Mouse (Mus musculus): ENCODE measurements around the gene Gfod1. TPM values are rescaled to one million over a fixed set of nuclear protein-coding genes. Genes with fewer than 3 reads are reported as not detected.

The Gfod1 gene
- polyA plus RNA-seq, 1 experiment from 2014 or later: 0.67 TPM

- H3K4me3 ChIP-seq: no peak overlapping the region
Observed at GRCm38 (mm10) chr13:43296140-43296805, 7.7 kb downstream of the Gfod1 start.

GRCm38 (mm10) chr13:43295684-43296083, 8.3 kb downstream of the Gfod1 start:
- WGBS: 87% methylated on average over 7 of the region's 7 CpGs
- no peak overlapping the region for H3K4me2 ChIP-seq (replicated peaks)

More at GRCm38 (mm10) chr13:43296140-43296805, 7.7 kb downstream of the Gfod1 start:
- no peak for ATAC-seq (ENCODE audit: low FRiP score, low read depth)
- H3K4me1 ChIP-seq: peaks cover 13% of the 10 kb centered on the region
- H3K9me3 ChIP-seq: peaks cover 2% of the 10 kb centered on the region; the same call in 1 of the 2 replicates
- H3K27me3 ChIP-seq: peaks cover 31% of the 10 kb centered on the region
- no peak overlapping the region for H3K9ac ChIP-seq
- 48% methylated on average over 7 of the region's 7 CpGs for WGBS
- no peak overlapping the region for H3K4me2 ChIP-seq (replicated peaks)
- H3K27ac ChIP-seq: no peak overlapping the region
- no peaks in the 10 kb centered on the region for H3K36me3 ChIP-seq

GRCm38 (mm10) chr13:43294957-43295590, 8.9 kb downstream of the Gfod1 start:
- Histone ChIP-seq H3K4me3 (no peak overlapping the region), H3K9me3 (peaks cover 2% of the 10 kb centered on the region; the same call in 1 of the 2 replicates), H3K27ac (no peak overlapping the region), H3K36me3 (no peaks in the 10 kb centered on the region), H3K4me2 (replicated peaks) (no peak overlapping the region), H3K9ac (no peak overlapping the region), H3K4me1 (peaks cover 10% of the 10 kb centered on the region; the same call in 1 of the 2 replicates), H3K27me3 (peaks cover 19% of the 10 kb centered on the region)
- 71% methylated on average over 7 of the region's 7 CpGs for WGBS
- ATAC-seq (ENCODE audit: low FRiP score, low read depth): no peak

More at GRCm38 (mm10) chr13:43295684-43296083, 8.3 kb downstream of the Gfod1 start:
- H3K4me3 ChIP-seq: no peak overlapping the region
- ATAC-seq (ENCODE audit: low FRiP score, low read depth): no peak
- H3K36me3 ChIP-seq: no peaks in the 10 kb centered on the region
- H3K27me3 ChIP-seq: peaks cover 25% of the 10 kb centered on the region
- no peak overlapping the region for H3K27ac ChIP-seq
- H3K9ac ChIP-seq: no peak overlapping the region
- H3K4me1 ChIP-seq: peaks cover 10% of the 10 kb centered on the region; the same call in 1 of the 2 replicates
- H3K9me3 ChIP-seq: peaks cover 2% of the 10 kb centered on the region; the same call in 1 of the 2 replicates

- 64% methylated on average over 4 of the region's 4 CpGs for WGBS
- H3K27ac ChIP-seq: no peak overlapping the region
- peaks cover 23% of the 10 kb centered on the region for H3K4me1 ChIP-seq
- H3K9ac ChIP-seq: no peak overlapping the region
- no peak overlapping the region for H3K4me3 ChIP-seq
- 0 out of 2 replicates have a peak, but pooled peaks cover 4% of the 10 kb centered on the region for H3K27me3 ChIP-seq
- H3K9me3 ChIP-seq: peaks cover 2% of the 10 kb centered on the region; the same call in 1 of the 2 replicates
- no peak for ATAC-seq (ENCODE audit: low FRiP score, low read depth)
- no peak overlapping the region for H3K4me2 ChIP-seq (replicated peaks)
- H3K36me3 ChIP-seq: no peaks in the 10 kb centered on the region
Observed at GRCm38 (mm10) chr13:43292892-43293291, 11.1 kb downstream of the Gfod1 start.

- H3K9ac ChIP-seq: no peak overlapping the region
- ATAC-seq (ENCODE audit: low FRiP score, low read depth): no peak
- H3K9me3 ChIP-seq: peaks cover 2% of the 10 kb centered on the region; the same call in 1 of the 2 replicates
- peaks cover 14% of the 10 kb centered on the region; the same call in 1 of the 2 replicates for H3K4me1 ChIP-seq
- no peak overlapping the region for H3K4me3 ChIP-seq
- WGBS: 75% methylated on average over 6 of the region's 6 CpGs
- H3K36me3 ChIP-seq: no peaks in the 10 kb centered on the region
- no peak overlapping the region for H3K4me2 ChIP-seq (replicated peaks)
- H3K27me3 ChIP-seq: no peaks in the 10 kb centered on the region
- no peak overlapping the region for H3K27ac ChIP-seq
Observed at GRCm38 (mm10) chr13:43289076-43289475, 14.9 kb downstream of the Gfod1 start.

- Histone ChIP-seq H3K4me1 (peaks cover 14% of the 10 kb centered on the region; the same call in 1 of the 2 replicates), H3K9me3 (0 out of 2 replicates have a peak, but pooled peaks cover under 1% of the 10 kb centered on the region), H3K27me3 (no peaks in the 10 kb centered on the region), H3K9ac (no peak overlapping the region), H3K27ac (no peak overlapping the region), H3K36me3 (no peaks in the 10 kb centered on the region), H3K4me2 (replicated peaks) (no peak overlapping the region), H3K4me3 (no peak overlapping the region)
- WGBS: 62% methylated on average over 4 of the region's 4 CpGs
- no peak for ATAC-seq (ENCODE audit: low FRiP score, low read depth)
Observed at GRCm38 (mm10) chr13:43288444-43288843, 15.5 kb downstream of the Gfod1 start.

- Histone ChIP-seq H3K4me3 (no peak overlapping the region), H3K4me2 (replicated peaks) (no peak overlapping the region), H3K27ac (no peak overlapping the region), H3K9ac (no peak overlapping the region), H3K36me3 (no peaks in the 10 kb centered on the region), H3K9me3 (no peaks in the 10 kb centered on the region), H3K4me1 (peaks cover 14% of the 10 kb centered on the region; the same call in 1 of the 2 replicates), H3K27me3 (no peaks in the 10 kb centered on the region)
- no peak for ATAC-seq (ENCODE audit: low FRiP score, low read depth)
- WGBS: 16% methylated on average over 5 of the region's 5 CpGs
Observed at GRCm38 (mm10) chr13:43288026-43288425, 15.9 kb downstream of the Gfod1 start.

GRCm38 (mm10) chr13:43286836-43287235, 17.1 kb downstream of the Gfod1 start:
- WGBS: 70% methylated on average over 7 of the region's 7 CpGs
- ATAC-seq (ENCODE audit: low FRiP score, low read depth): no peak
- no peaks in the 10 kb centered on the region for H3K36me3 ChIP-seq
- H3K9me3 ChIP-seq: no peaks in the 10 kb centered on the region
- H3K27me3 ChIP-seq: no peaks in the 10 kb centered on the region
- H3K4me3 ChIP-seq: no peak overlapping the region
- H3K9ac ChIP-seq: no peak overlapping the region
- H3K27ac ChIP-seq: no peak overlapping the region
- H3K4me2 ChIP-seq (replicated peaks): no peak overlapping the region
- H3K4me1 ChIP-seq: peaks cover 14% of the 10 kb centered on the region; the same call in 1 of the 2 replicates

GRCm38 (mm10) chr13:43284711-43285151, 19.2 kb downstream of the Gfod1 start:
- no peaks in the 10 kb centered on the region for H3K27me3 ChIP-seq

GRCm38 (mm10) chr13:43273906-43274305, 30.1 kb downstream of the Gfod1 start:
- H3K27me3 ChIP-seq: no peaks in the 10 kb centered on the region
- no peak for ATAC-seq (ENCODE audit: low FRiP score, low read depth)
- no peak overlapping the region for H3K27ac ChIP-seq
- no peak overlapping the region for H3K4me3 ChIP-seq
- no peaks in the 10 kb centered on the region for H3K9me3 ChIP-seq
- no peaks in the 10 kb centered on the region for H3K4me1 ChIP-seq
- 93% methylated on average over 14 of the region's 14 CpGs for WGBS
- no peak overlapping the region for H3K4me2 ChIP-seq (replicated peaks)
- no peaks in the 10 kb centered on the region for H3K36me3 ChIP-seq
- no peak overlapping the region for H3K9ac ChIP-seq

More at GRCm38 (mm10) chr13:43284711-43285151, 19.2 kb downstream of the Gfod1 start:
- WGBS: 73% methylated on average over 4 of the region's 4 CpGs
- Histone ChIP-seq H3K9ac (no peak overlapping the region), H3K4me3 (no peak overlapping the region), H3K4me1 (peaks cover 14% of the 10 kb centered on the region; the same call in 1 of the 2 replicates), H3K27ac (no peak overlapping the region), H3K9me3 (no peaks in the 10 kb centered on the region), H3K36me3 (no peaks in the 10 kb centered on the region), H3K4me2 (replicated peaks) (no peak overlapping the region)
- no peak for ATAC-seq (ENCODE audit: low FRiP score, low read depth)

GRCm38 (mm10) chr13:43272303-43273135, 31.5 kb downstream of the Gfod1 start:
- ATAC-seq (ENCODE audit: low FRiP score, low read depth): no peak
- Histone ChIP-seq H3K27ac (no peak overlapping the region), H3K27me3 (no peaks in the 10 kb centered on the region), H3K9me3 (no peaks in the 10 kb centered on the region), H3K4me3 (no peak overlapping the region), H3K36me3 (no peaks in the 10 kb centered on the region), H3K4me1 (no peaks in the 10 kb centered on the region), H3K9ac (no peak overlapping the region), H3K4me2 (replicated peaks) (no peak overlapping the region)
- WGBS: 78% methylated on average over 13 of the region's 13 CpGs

Measured in limb, embryonic 13.5 days (tissue).